Mouse (Mus musculus) heart, adult 2 months (tissue): Measurements from ENCODE around the gene Ccdc57. TPM values are rescaled to one million over a fixed set of nuclear protein-coding genes. Genes with fewer than 3 reads are reported as not detected.
A peak's percentile ranks its signal among the peaks of the same experiment; 100 is the strongest.

Experiments
- DNase-seq, 2 experiments: peaks; one replicate each; pipeline ENCODE4 v3.0.0; 2021
- H3K27ac ChIP-seq: fragments of 200-600 bp; 2 replicates; pipeline ENCODE4 v1.8.1; 2022
- H3K27me3 ChIP-seq: fragments of 200-500 bp; 2 replicates; pipeline ENCODE4 v1.6.1; 2012; ENCODE audit warnings: mild to moderate bottlenecking, low read length, inconsistent platforms, mixed read lengths; ENCODE audit not compliant: control insufficient read depth, insufficient read depth
- H3K36me3 ChIP-seq: fragments of 200-500 bp; 2 replicates; pipeline ENCODE4 v1.6.1; 2012; ENCODE audit warnings: low read length, inconsistent platforms; ENCODE audit not compliant: control insufficient read depth, insufficient read depth
- H3K4me1 ChIP-seq: fragments of 200-500 bp; 2 replicates; pipeline ENCODE4 v1.6.1; 2011; ENCODE audit warnings: low read length; ENCODE audit not compliant: control insufficient read depth, insufficient read depth
- H3K4me3 ChIP-seq: fragments of 200-600 bp; 2 replicates; pipeline ENCODE4 v1.8.1; 2022
- H3K79me2 ChIP-seq: fragments of 200-500 bp; replicated peaks from 2 replicates; pipeline ENCODE4 v1.6.1; 2012; ENCODE audit warnings: mild to moderate bottlenecking, inconsistent platforms, low read length, moderate library complexity, mixed read lengths; ENCODE audit not compliant: control insufficient read depth, insufficient read depth
- H3K9ac ChIP-seq: fragments of 200-500 bp; 2 replicates; pipeline ENCODE4 v1.6.1; 2012; ENCODE audit warnings: low read depth, mild to moderate bottlenecking, control low read depth, inconsistent platforms, low read length, mixed read lengths
- CTCF ChIP-seq: fragments of 200-600 bp; IDR thresholded peaks from 2 replicates; pipeline ENCODE4 v1.8.1; 2022; ENCODE audit warnings: antibody characterized with exemption, mild to moderate bottlenecking, moderate library complexity
- EP300 ChIP-seq: fragments of 200-500 bp; IDR thresholded peaks from 2 replicates; pipeline ENCODE4 v1.6.1; 2011; ENCODE audit warnings: low read depth, low read length, control low read depth; ENCODE audit not compliant: insufficient read depth
- POLR2A ChIP-seq: fragments of 200-500 bp; IDR thresholded peaks from 2 replicates; pipeline ENCODE4 v1.6.1; 2011; ENCODE audit warnings: mild to moderate bottlenecking, low read depth, low read length, control low read depth; ENCODE audit not compliant: insufficient read depth
- WGBS: fragments of 180-500 bp; shearing (Covaris S2); methylation state at CpG from one replicate; pipeline ENCODE4 v1.1.7; 2018; 5-methylcytosine and 5-hydroxymethylcytosine counted together
- intact Hi-C: fragments of 180-260 bp; cut with DNase I; formaldehyde crosslinking; loops from one replicate; pipeline ENCODE4 v1.15.1; 2025
- polyA plus RNA-seq: library from polyadenylated mRNA; depleted of rRNA; stranded (reverse); fragments of >200 nt; gene quantifications from 2 replicates; pipeline ENCODE4 v1.2.3, GENCODE M21; 2012
- total RNA-seq, 2 experiments: library from RNA; stranded (reverse); gene quantifications; 2 replicates each; pipeline ENCODE4 v1.2.3; 2021

Ccdc57 gene
- total and polyA plus RNA-seq, 3 experiments, result 0.86 to 1.3 (median 1.1) TPM

GRCm38 (mm10) chr11:120957052-120957451, 24.4 kb upstream of the Ccdc57 start:
- DNase-seq, result no peak
- Histone ChIP-seq H3K36me3 (no peaks in the 10 kb centered on the region), H3K9ac (no peak overlapping the region), H3K4me1 (peaks cover 3% of the 10 kb centered on the region), H3K79me2 (no peaks in the 10 kb centered on the region), H3K27me3 (no peaks in the 10 kb centered on the region), H3K4me3 (no peak overlapping the region), H3K27ac (no peak overlapping the region; the same call in 1 of the 2 replicates)
- intact Hi-C loops, result no loop called here
- no peak for TF ChIP-seq POLR2A
- TF ChIP-seq CTCF, result no peak
- TF ChIP-seq EP300, result no peak
- 74% methylated on average over 8 of the region's 8 CpGs for WGBS

GRCm38 (mm10) chr11:120955701-120956100, 23.0 kb upstream of the Ccdc57 start:
- H3K4me1 ChIP-seq, result peaks cover 5% of the 10 kb centered on the region

GRCm38 (mm10) chr11:120954936-120955335, 22.3 kb upstream of the Ccdc57 start:
- Histone ChIP-seq H3K27ac (no peak overlapping the region), H3K27me3 (no peaks in the 10 kb centered on the region), H3K4me3 (no peak overlapping the region), H3K4me1 (peaks cover 9% of the 10 kb centered on the region), H3K9ac (no peak overlapping the region), H3K36me3 (no peaks in the 10 kb centered on the region), H3K79me2 (no peaks in the 10 kb centered on the region)
- TF ChIP-seq EP300 (no peak), POLR2A (no peak), CTCF (no peak)
- WGBS, result 82% methylated on average over 5 of the region's 5 CpGs
- intact Hi-C loops, result no loop called here
- no peak for DNase-seq

More at GRCm38 (mm10) chr11:120955701-120956100, 23.0 kb upstream of the Ccdc57 start:
- H3K36me3 ChIP-seq, result no peaks in the 10 kb centered on the region
- no peaks in the 10 kb centered on the region for H3K79me2 ChIP-seq
- 91% methylated on average over 8 of the region's 8 CpGs for WGBS
- H3K27me3 ChIP-seq, result no peaks in the 10 kb centered on the region
- TF ChIP-seq POLR2A, result no peak
- no peak for TF ChIP-seq CTCF
- TF ChIP-seq EP300, result no peak
- DNase-seq, result no peak
- intact Hi-C loops, result no loop called here
- H3K9ac ChIP-seq, result no peak overlapping the region
- H3K27ac ChIP-seq, result no peak overlapping the region
- H3K4me3 ChIP-seq, result no peak overlapping the region

GRCm38 (mm10) chr11:120951731-120952730, 19.4 kb upstream of the Ccdc57 start:
- intact Hi-C loops, result loop anchor here (2.0 kb wide), 1 partner anchor 19 kb away; the partner anchor contains the start of gene Ccdc57
- Histone ChIP-seq H3K9ac (no peak overlapping the region), H3K79me2 (no peaks in the 10 kb centered on the region), H3K4me3 (no peak overlapping the region), H3K36me3 (no peaks in the 10 kb centered on the region), H3K4me1 (peaks cover 7% of the 10 kb centered on the region), H3K27ac (no peak overlapping the region), H3K27me3 (no peaks in the 10 kb centered on the region)
- DNase-seq, result no peak
- TF ChIP-seq EP300 (no peak), CTCF (no peak), POLR2A (no peak)
- WGBS, result 71% methylated on average over 9 of the region's 9 CpGs

- Histone ChIP-seq H3K9ac (no peak overlapping the region), H3K36me3 (no peaks in the 10 kb centered on the region), H3K4me3 (peak overlapping the region; percentile 42), H3K4me1 (peaks cover 7% of the 10 kb centered on the region), H3K27me3 (no peaks in the 10 kb centered on the region), H3K79me2 (no peaks in the 10 kb centered on the region), H3K27ac (peak overlapping the region; percentile 31; the same call in 1 of the 2 replicates)
- 34% methylated on average over 8 of the region's 8 CpGs for WGBS
- intact Hi-C loops, result loop anchor here (2.0 kb wide), 1 partner anchor 18 kb away; the partner anchor contains the start of gene Ccdc57
- DNase-seq, result no peak
- TF ChIP-seq EP300 (no peak), POLR2A (no peak), CTCF (no peak)
Observed at GRCm38 (mm10) chr11:120951237-120951636, 18.6 kb upstream of the Ccdc57 start.
